Mouse (Mus musculus): ENCODE results near the gene Nlrp10. TPM values are rescaled to one million over a fixed set of nuclear protein-coding genes. Genes with fewer than 3 reads are reported as not detected.

Gene Nlrp10
- polyA plus RNA-seq, 1 experiment, result not detected

- Histone ChIP-seq H3K4me3 (replicated peaks) (no peak within 1 kb of the TSS), H3K27me3 (ENCODE audit: control insufficient read depth) (peaks cover 50% of the 10 kb centered on the region), H3K4me1 (ENCODE audit: control insufficient read depth) (no peaks in the 10 kb centered on the region; the same call in 1 of the 2 replicates), H3K9me3 (ENCODE audit: control insufficient read depth, low read length) (peaks cover 3% of the 10 kb centered on the region; the same call in 1 of the 2 replicates), H3K36me3 (ENCODE audit: control insufficient read depth) (peaks cover 6% of the 10 kb centered on the region)
- TF ChIP-seq TAL1 (IDR thresholded peaks at IDR 0.05; ENCODE audit: low read length) (no peak), GATA1 (IDR thresholded peaks at IDR 0.05; ENCODE audit: low read length) (no peak)
Observed at GRCm38 (mm10) chr7:108950312-108950761, 20.4 kb upstream of the Nlrp10 start, which contains the start of gene Tub. Tub (plus strand) TSS chr7:108950338.

- no peak overlapping the region for H3K4me3 ChIP-seq (replicated peaks)
- TF ChIP-seq TAL1 (IDR thresholded peaks at IDR 0.05; ENCODE audit: low read length) (no peak), GATA1 (IDR thresholded peaks at IDR 0.05; ENCODE audit: low read length) (no peak)
- peaks cover 13% of the 10 kb centered on the region for H3K36me3 ChIP-seq (ENCODE audit: control insufficient read depth)
- peaks cover 3% of the 10 kb centered on the region; the same call in 1 of the 2 replicates for H3K9me3 ChIP-seq (ENCODE audit: control insufficient read depth, low read length)
- peaks cover 50% of the 10 kb centered on the region for H3K27me3 ChIP-seq (ENCODE audit: control insufficient read depth)
- no peaks in the 10 kb centered on the region; the same call in 1 of the 2 replicates for H3K4me1 ChIP-seq (ENCODE audit: control insufficient read depth)
Observed at GRCm38 (mm10) chr7:108949301-108949700, 19.3 kb upstream of the Nlrp10 start.

GRCm38 (mm10) chr7:108948611-108949010 is 18.6 kb upstream of the Nlrp10 start:
- Histone ChIP-seq H3K4me3 (replicated peaks) (no peak overlapping the region), H3K27me3 (ENCODE audit: control insufficient read depth) (peaks cover 48% of the 10 kb centered on the region), H3K4me1 (ENCODE audit: control insufficient read depth) (no peaks in the 10 kb centered on the region; the same call in 1 of the 2 replicates), H3K36me3 (ENCODE audit: control insufficient read depth) (peaks cover 20% of the 10 kb centered on the region), H3K9me3 (ENCODE audit: control insufficient read depth, low read length) (peaks cover 3% of the 10 kb centered on the region; the same call in 1 of the 2 replicates)
- no peak for TF ChIP-seq GATA1 (IDR thresholded peaks at IDR 0.05; ENCODE audit: low read length)
- no peak for TF ChIP-seq TAL1 (IDR thresholded peaks at IDR 0.05; ENCODE audit: low read length)

GRCm38 (mm10) chr7:108944002-108944401 is 14.0 kb upstream of the Nlrp10 start:
- Histone ChIP-seq H3K4me3 (replicated peaks) (no peak overlapping the region), H3K4me1 (ENCODE audit: control insufficient read depth) (no peaks in the 10 kb centered on the region), H3K9me3 (ENCODE audit: control insufficient read depth, low read length) (no peaks in the 10 kb centered on the region), H3K27me3 (ENCODE audit: control insufficient read depth) (peaks cover 3% of the 10 kb centered on the region), H3K36me3 (ENCODE audit: control insufficient read depth) (peaks cover 65% of the 10 kb centered on the region)
- TF ChIP-seq TAL1 (IDR thresholded peaks at IDR 0.05; ENCODE audit: low read length) (no peak), GATA1 (IDR thresholded peaks at IDR 0.05; ENCODE audit: low read length) (no peak)

- Histone ChIP-seq H3K9me3 (ENCODE audit: control insufficient read depth, low read length) (no peaks in the 10 kb centered on the region), H3K36me3 (ENCODE audit: control insufficient read depth) (peaks cover 90% of the 10 kb centered on the region), H3K4me1 (ENCODE audit: control insufficient read depth) (peaks cover 4% of the 10 kb centered on the region), H3K4me3 (replicated peaks) (no peak overlapping the region), H3K27me3 (ENCODE audit: control insufficient read depth) (no peaks in the 10 kb centered on the region)
- no peak for TF ChIP-seq TAL1 (IDR thresholded peaks at IDR 0.05; ENCODE audit: low read length)
- TF ChIP-seq GATA1 (IDR thresholded peaks at IDR 0.05; ENCODE audit: low read length), result no peak
Observed at GRCm38 (mm10) chr7:108941466-108941865, 11.5 kb upstream of the Nlrp10 start.

GRCm38 (mm10) chr7:108936591-108936990 is 6.6 kb upstream of the Nlrp10 start:
- H3K9me3 ChIP-seq (ENCODE audit: control insufficient read depth, low read length), result no peaks in the 10 kb centered on the region
- no peak overlapping the region for H3K4me3 ChIP-seq (replicated peaks)
- TF ChIP-seq GATA1 (IDR thresholded peaks at IDR 0.05; ENCODE audit: low read length) (no peak), TAL1 (IDR thresholded peaks at IDR 0.05; ENCODE audit: low read length) (no peak)
- peaks cover 62% of the 10 kb centered on the region for H3K36me3 ChIP-seq (ENCODE audit: control insufficient read depth)
- H3K27me3 ChIP-seq (ENCODE audit: control insufficient read depth), result peaks cover 5% of the 10 kb centered on the region; the same call in 1 of the 2 replicates
- H3K4me1 ChIP-seq (ENCODE audit: control insufficient read depth), result peaks cover 24% of the 10 kb centered on the region

GRCm38 (mm10) chr7:108935411-108935810 is 5.4 kb upstream of the Nlrp10 start:
- H3K4me3 ChIP-seq (replicated peaks), result peak overlapping the region; percentile 81
- TF ChIP-seq TAL1 (IDR thresholded peaks at IDR 0.05; ENCODE audit: low read length) (no peak), GATA1 (IDR thresholded peaks at IDR 0.05; ENCODE audit: low read length) (no peak)
- peaks cover 24% of the 10 kb centered on the region for H3K4me1 ChIP-seq (ENCODE audit: control insufficient read depth)
- peaks cover 5% of the 10 kb centered on the region; the same call in 1 of the 2 replicates for H3K27me3 ChIP-seq (ENCODE audit: control insufficient read depth)
- no peaks in the 10 kb centered on the region for H3K9me3 ChIP-seq (ENCODE audit: control insufficient read depth, low read length)
- peaks cover 50% of the 10 kb centered on the region for H3K36me3 ChIP-seq (ENCODE audit: control insufficient read depth)

GRCm38 (mm10) chr7:108934836-108935235 is 4.9 kb upstream of the Nlrp10 start:
- Histone ChIP-seq H3K36me3 (ENCODE audit: control insufficient read depth) (peaks cover 44% of the 10 kb centered on the region), H3K4me3 (replicated peaks) (peak overlapping the region; percentile 81), H3K4me1 (ENCODE audit: control insufficient read depth) (peaks cover 24% of the 10 kb centered on the region), H3K9me3 (ENCODE audit: control insufficient read depth, low read length) (no peaks in the 10 kb centered on the region), H3K27me3 (ENCODE audit: control insufficient read depth) (peaks cover 5% of the 10 kb centered on the region; the same call in 1 of the 2 replicates)
- no peak for TF ChIP-seq GATA1 (IDR thresholded peaks at IDR 0.05; ENCODE audit: low read length)
- no peak for TF ChIP-seq TAL1 (IDR thresholded peaks at IDR 0.05; ENCODE audit: low read length)

- no peaks in the 10 kb centered on the region for H3K9me3 ChIP-seq (ENCODE audit: control insufficient read depth, low read length)
- H3K27me3 ChIP-seq (ENCODE audit: control insufficient read depth), result peaks cover 5% of the 10 kb centered on the region; the same call in 1 of the 2 replicates
- H3K4me1 ChIP-seq (ENCODE audit: control insufficient read depth), result peaks cover 24% of the 10 kb centered on the region
- TF ChIP-seq GATA1 (IDR thresholded peaks at IDR 0.05; ENCODE audit: low read length) (no peak), TAL1 (IDR thresholded peaks at IDR 0.05; ENCODE audit: low read length) (no peak)
- peak within 1 kb of the TSS; percentile 81 for H3K4me3 ChIP-seq (replicated peaks)
- H3K36me3 ChIP-seq (ENCODE audit: control insufficient read depth), result peaks cover 37% of the 10 kb centered on the region
Observed at GRCm38 (mm10) chr7:108933794-108934731, 4.1 kb upstream of the Nlrp10 start, which contains the start of gene Eif3f. Eif3f (plus strand) TSS chr7:108934417.

All from erythroblast, embryonic 14.5 days (primary cell).